ENCODE assay signal across 11 mouse cellular contexts in the genomic region with DNA sequence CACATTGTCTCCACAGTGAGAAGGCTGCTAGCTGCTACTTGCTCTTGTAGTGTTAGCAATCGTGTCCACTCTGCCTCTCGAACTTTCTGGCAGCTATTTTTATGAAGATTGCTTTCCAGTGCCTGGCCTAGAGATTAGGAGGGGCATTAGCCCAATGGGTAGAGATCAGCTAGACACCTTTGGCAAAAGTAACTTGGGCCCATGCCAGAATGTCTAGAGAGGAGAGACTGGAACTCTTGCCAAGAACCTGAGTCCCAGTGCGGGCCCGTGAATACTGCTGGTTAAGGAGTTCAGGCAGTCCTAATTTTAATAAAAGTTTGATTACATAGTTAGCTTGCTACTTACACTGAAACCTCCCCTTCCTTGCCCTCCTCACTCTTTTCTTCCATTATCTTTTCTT.
DNase-seq lines count a peak whose midpoint lies in the region.
"Had no signal": no experiment of that assay in that cellular context is flagged by ENCODE, and none has a peak within 500 bp of the region (broad histone marks: within the 10 kb centered on the region; RNA-seq: fewer than 3 reads in every experiment).

No protein-coding gene starts in this region.

- DNase-seq in cerebellum, postnatal 10 days: peak; percentile 68 to 74
- DNase-seq in cerebellum, adult 8-10 months: no peak
- peak; percentile 14 to 33 for DNase-seq in kidney, adult 8-10 months
- no peak for DNase-seq in kidney, postnatal 4 days
- DNase-seq in heart, adult 9 months (ENCODE audit: low spot score in 2 of 2): peak; percentile 44 to 74
- DNase-seq in kidney, postnatal 14 days: peak; percentile 17
- no peak for DNase-seq in thymus, postnatal 36 days
- DNase-seq in layer of hippocampus, adult 11-12 months (ENCODE audit: low spot score): no peak
- DNase-seq: B cell, adult 2 months; liver, postnatal 0 days; midbrain, embryonic 14.5 days had no signal

Comparison
In these comparisons a context has a peak if more than half of its experiments do, and no peak if none do; other contexts are left out.
1. DNase-seq: peak in cerebellum, postnatal 10 days (2 of 2), kidney, adult 8-10 months (2 of 2), heart, adult 9 months (2 of 2) and kidney, postnatal 14 days (single experiment); none in cerebellum, adult 8-10 months (single experiment), kidney, postnatal 4 days (0 of 2), thymus, postnatal 36 days (0 of 2) and layer of hippocampus, adult 11-12 months (single experiment).